Mouse (Mus musculus) adrenal gland (tissue): ENCODE data around the gene Hfm1.

ENCODE experiments used
- intact Hi-C: fragments of 180-260 bp; cut with DNase I; formaldehyde crosslinking; loops from one replicate; pipeline ENCODE4 v1.15.1; 2025
- long read RNA-seq, 2 experiments: library from polyadenylated mRNA; unstranded; transcript quantifications; one replicate each; pipeline ENCODE4 v2.0.0; 2020; ENCODE audit warnings: borderline replicate concordance in 1 of 2; ENCODE audit not compliant: insufficient replicate concordance in 1 of 2

Hfm1 gene
- long read RNA-seq, experiment 1 = 0 reads
- long read RNA-seq, experiment 2 = 0 reads

- intact Hi-C loops = no loop called here
Observed at GRCm38 (mm10) chr5:106925488-106926368, at the start of gene Hfm1. Hfm1 (minus strand) TSS chr5:106926321.

DNA sequence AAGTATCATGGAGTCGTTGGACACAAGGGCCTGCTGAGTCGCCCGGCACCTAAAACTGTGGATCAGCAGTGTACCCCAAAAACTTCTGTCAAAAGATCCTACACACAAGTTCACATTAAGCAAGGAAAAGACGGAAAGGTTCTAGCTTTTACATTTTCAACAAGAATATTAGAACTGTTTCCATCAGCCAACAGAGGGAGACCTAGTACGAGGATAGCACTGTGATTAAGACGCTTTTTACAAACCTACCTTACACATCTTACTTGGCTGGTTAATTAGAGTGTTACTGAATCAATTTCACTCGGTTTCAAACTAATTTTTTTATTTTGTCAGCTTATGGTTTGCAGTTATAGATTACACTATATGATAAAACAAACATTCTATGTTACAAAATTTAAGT lies 47.8 kb upstream of the Hfm1 start:
- intact Hi-C loops = no loop called here

DNA sequence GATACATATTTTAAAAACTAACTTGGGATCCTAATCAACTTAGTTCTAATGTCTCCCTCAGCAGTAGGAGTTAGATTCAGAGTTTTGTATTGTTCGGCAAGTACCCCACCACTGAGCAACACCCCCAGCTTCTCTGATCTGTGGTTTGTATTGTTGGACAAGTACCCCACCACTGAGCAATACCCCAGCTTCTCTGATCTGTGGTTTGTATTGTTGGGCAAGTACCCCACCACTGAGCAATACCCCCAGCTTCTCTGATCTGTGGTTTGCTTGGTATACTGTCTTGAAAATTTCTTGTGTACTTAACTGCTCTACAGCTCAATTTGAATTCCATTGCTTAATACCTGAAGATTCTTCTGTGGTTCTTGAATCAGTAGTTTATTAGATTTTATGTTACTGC lies 41.5 kb upstream of the Hfm1 start:
- intact Hi-C loops = loop anchor here (10.0 kb wide), 1 partner anchor 113 kb away; no protein-coding TSS in a partner anchor

- intact Hi-C loops = loop anchor here (10.0 kb wide), 1 partner anchor 112 kb away; no protein-coding TSS in a partner anchor
Observed at GRCm38 (mm10) chr5:106966443-106966842, 40.3 kb upstream of the Hfm1 start.

DNA sequence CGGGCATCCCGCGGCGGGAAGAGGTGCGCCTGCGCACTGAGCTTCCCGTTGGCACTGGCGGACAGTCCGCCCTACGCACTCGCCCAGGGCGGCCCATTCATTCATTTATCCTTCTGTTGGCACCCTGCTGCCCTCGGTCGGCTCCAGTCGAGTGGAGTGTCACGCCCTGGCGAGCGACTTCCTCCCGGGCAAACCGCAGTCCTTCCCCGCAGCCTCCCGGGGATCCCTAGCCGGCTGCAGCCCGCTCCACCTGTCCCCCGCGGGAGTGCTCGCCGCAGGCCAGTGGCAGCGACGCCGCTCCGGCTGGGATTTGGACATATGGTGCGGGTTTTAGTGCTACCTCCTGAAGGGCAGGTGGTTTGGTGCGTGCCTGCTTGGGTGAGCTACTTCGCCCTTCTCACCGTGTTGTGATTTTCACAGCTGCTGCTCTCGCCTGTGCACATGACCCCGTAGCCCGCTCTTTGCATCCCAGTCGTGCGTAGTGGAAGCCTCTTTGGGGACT lies 38.4 kb upstream of the Hfm1 start:
- intact Hi-C loops = loop anchor here (10.0 kb wide), 1 partner anchor 110 kb away; no protein-coding TSS in a partner anchor

DNA sequence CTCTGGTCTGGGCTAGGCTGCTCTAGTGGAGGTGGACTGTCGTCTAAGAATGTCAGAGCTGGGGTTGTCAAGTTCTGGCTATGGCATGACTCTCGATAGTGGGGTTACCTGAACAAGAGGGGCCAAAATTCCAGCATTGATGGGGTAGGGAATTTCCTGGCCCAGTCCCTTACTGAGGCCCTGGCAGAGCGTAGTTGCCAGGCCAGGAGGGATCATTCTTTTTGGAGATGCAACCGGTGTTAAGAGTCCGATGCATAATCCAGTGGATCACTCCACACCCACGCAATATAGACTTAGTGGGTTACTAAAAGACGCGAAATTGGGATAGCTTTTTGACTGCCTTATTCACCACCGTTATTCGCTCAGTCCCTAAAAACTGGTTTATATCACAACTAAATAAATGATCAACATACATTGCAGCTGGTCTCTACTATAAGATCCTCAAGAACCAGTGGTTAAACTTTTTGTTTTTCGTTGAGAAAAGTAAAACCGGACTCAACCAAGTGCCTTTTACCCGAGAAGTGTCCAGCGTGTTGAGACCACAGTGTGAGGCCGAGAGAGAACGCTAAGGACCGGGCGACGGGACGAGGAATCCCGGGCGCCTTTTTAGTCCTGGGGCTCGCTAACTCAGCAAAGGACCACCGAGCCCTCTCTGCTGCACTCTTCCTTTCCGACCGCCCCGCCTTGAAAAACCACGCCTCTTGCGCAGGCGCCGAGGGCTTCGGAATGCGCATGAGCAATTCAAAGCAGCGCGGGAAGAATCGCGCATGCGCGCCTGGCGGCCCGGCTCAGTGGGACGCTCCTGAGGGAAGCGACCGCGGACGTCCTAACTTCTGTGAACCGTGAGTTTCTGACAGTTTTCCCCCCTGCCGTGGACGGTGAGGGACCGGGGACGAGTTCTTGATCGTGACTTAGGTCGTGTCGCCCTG lies 37.7 kb upstream of the Hfm1 start, which contains the start of gene Cdc7:
Gene Cdc7, plus strand, starts transcription at position 739 of the 929 bp plus-strand sequence.
- intact Hi-C loops = loop anchor here (10.0 kb wide), 1 partner anchor 109 kb away; no protein-coding TSS in a partner anchor

DNA sequence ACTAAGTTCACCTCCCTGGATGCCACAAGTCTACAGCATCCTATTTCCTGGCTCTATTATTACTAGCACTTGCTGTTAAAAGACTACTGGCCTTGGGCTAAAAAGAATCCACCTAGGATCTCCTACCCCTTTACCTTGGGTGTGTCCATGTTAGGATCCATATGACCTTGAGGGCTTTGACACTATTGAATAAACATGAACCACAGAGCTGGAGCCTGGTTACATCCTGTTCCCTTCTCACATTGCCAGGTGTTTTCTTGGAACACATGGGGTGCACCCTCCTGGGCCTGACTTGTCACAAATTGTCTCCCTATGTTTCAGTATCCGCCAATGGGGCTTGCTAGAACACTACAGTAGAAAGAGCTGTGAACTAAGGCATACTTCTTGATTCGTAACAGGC lies 34.3 kb upstream of the Hfm1 start:
- intact Hi-C loops = loop anchor here (10.0 kb wide), 1 partner anchor 106 kb away; no protein-coding TSS in a partner anchor

DNA sequence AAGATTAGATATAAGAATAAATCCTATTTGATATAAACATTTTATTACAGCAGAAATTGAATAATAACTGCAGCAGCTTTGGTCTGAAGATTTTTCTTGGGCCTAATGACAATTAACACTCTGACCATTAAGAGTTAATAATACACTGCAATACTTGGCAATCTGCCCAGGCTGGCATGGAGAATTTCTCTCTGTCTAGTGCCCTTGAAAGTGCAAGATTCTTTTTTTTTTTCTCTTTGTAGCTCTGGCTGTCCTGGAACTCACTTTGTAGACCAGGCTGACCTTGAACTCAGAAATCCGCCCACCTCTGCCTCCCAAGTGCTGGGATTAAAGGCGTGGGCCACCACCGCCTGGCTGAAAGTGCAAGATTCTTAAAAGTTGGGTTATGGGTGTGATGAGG lies 32.9 kb upstream of the Hfm1 start:
- intact Hi-C loops = no loop called here

DNA sequence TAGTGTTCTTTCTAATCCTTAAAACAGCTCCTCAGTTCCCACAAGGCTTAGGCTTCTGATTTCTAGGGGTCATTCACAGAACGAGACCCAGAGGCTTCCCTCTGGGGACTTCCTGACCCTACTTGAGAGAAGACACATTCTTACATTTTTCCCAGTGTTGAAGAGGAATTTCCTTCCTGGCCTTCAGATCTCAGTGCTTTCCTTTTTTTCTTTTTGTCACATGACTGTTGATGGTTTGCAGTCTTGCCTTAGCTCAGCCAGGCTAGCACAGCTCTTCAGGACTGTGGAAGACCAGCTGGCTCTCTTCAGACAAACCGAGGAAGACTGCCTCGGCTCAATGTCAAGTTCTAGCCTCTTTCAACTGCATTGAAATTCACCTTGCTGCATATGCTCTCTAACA lies 30.3 kb upstream of the Hfm1 start:
- intact Hi-C loops = no loop called here

GRCm38 (mm10) chr5:106948683-106949082 lies 22.6 kb upstream of the Hfm1 start:
- intact Hi-C loops = no loop called here

- intact Hi-C loops = no loop called here
Observed at GRCm38 (mm10) chr5:106946342-106946741, 20.2 kb upstream of the Hfm1 start.

GRCm38 (mm10) chr5:106927996-106928395 lies 1.9 kb upstream of the Hfm1 start:
- intact Hi-C loops = no loop called here

DNA sequence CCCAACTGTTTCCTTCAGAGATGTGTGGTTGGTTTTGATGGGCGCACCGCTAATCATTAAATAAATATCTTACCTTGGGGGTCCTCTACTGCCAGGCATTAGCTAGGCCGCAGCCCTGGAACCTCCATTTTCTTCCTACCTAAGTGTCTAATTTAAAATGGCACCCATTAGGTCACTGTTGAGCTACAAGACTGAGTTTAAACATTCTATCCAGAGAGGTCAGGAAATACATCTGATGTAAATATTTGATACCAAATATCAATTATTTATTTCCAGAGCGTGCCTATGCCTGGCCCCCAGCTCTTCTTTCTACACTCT lies 207 bp upstream of the Hfm1 start:
- intact Hi-C loops = no loop called here

GRCm38 (mm10) chr5:106919315-106919714 lies 6.8 kb downstream of the Hfm1 start:
- intact Hi-C loops = no loop called here

- intact Hi-C loops = no loop called here
Observed at GRCm38 (mm10) chr5:106896879-106897278, 29.2 kb downstream of the Hfm1 start.

DNA sequence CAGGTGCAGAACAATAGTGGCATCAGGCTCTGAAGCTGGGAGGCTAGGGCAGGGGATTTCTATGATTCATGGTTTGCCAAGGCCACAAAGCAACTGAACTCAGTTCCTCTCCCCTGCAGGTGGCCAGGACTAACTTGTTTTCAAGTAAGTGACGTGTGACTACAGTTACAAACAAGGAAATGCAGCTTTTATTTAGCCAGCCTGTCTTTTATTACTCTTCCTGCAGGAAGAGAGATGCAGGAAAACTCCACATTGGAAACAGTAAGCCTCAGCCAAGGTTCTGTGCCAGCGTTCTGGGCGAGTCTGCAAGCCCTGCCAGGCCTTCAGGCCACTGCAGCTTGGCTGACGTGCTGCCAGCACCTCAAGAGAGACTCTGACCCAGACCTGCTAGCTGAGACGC lies 34.3 kb downstream of the Hfm1 start:
- intact Hi-C loops = no loop called here

DNA sequence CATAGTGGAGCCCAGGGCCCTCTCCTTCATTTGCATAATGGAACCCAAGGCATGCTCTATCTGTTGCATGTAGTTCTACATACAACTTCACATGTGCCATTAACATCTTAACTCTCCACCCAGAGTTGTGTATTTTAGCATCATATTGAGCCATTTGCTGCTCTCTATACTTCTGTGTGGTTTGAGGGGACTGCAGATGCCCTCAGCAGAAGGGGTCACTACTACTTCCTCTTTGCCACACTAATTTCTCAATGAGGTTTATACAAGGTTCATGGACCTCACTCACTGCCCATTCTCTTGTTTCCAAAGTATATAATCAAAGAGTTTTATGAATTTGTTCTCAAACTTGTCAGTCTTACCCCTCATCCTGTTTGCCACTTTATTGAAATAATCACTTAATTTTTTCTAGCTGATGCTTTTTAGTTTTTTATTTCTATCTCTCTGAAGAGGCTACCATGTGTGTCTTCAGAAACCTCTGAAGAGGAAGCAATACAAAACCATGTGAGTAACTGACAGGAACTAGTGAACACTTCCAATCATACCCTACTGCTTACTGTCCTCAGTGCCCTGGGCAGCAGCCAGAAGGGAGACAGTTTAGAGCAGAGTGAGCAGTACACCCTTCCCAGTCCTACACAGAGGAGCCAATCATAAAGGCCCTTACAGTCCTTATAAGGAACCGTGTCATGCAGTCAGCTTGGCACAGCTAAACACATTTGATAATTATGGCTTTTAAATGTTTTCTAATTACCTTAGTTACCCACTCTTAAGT lies 38.6 kb downstream of the Hfm1 start:
- intact Hi-C loops = no loop called here

DNA sequence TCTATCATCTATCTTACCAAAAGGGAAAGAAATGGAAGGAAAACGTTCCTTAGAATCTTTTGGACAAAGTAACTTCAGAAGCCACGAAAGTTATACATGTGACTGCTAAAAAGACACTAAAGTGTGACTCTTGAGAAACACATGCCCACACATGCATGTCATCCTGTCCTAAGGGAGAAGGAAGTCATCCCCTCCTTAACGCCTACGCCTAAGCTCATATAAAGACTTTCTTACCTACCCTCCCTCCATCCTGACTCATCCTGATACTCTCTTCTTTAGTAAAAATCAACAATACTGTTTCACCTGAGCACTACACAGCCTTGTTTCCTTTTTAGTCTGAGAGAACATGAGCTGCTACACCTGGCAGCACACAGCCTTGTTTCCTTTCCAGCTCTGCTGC lies 40.6 kb downstream of the Hfm1 start:
- intact Hi-C loops = no loop called here

- intact Hi-C loops = no loop called here
Observed at GRCm38 (mm10) chr5:106876438-106876837, 49.7 kb downstream of the Hfm1 start.

DNA sequence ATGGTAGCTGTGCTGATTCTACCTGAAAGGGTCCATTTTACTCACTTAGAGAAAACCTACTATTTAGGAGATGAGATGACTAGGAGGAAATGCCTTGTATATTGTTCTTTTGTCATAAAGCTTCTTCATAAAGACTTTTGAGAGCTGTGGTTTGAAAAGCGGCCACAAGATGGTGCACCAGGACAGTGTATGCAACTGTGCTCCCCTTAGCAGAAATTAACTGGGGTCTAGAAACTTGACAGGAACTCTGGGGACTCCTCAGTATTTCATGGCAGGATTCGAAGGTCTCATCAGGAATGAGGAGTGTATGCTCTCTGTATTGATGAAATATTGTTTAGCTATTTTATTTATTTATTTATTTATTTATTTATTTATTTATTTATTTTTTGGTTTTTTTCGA lies 65.7 kb downstream of the Hfm1 start:
- intact Hi-C loops = loop anchor here (2.0 to 5.0 kb wide), 2 partner anchors 132 to 460 kb away; no protein-coding TSS in a partner anchor

- intact Hi-C loops = loop anchor here (10.0 kb wide), 1 partner anchor 112 kb away; the partner anchor contains the start of gene Cdc7
Observed at GRCm38 (mm10) chr5:106853284-106853683, 72.8 kb downstream of the Hfm1 start.
